Comparison of ENCODE assay signal across 9 mouse cellular contexts in genomic region chr19:40660510-40660909, GRCm38 (mm10). TPM values are rescaled to one million over a fixed set of nuclear protein-coding genes. Genes with fewer than 3 reads are reported as not detected.
DNase-seq lines count a peak whose midpoint lies in the region; ATAC-seq and TF ChIP-seq lines count a peak whose summit lies in the region.
"Had no signal": no experiment of that assay in that cellular context is flagged by ENCODE, and none has a peak within 500 bp of the region (broad histone marks: within the 10 kb centered on the region; RNA-seq: fewer than 3 reads in every experiment).

No protein-coding gene starts in this region.

- no peaks in the 10 kb centered on the region for H3K9me3 ChIP-seq in heart, embryonic 12.5 days (replicated peaks)
- H3K9me3 ChIP-seq in ES-E14 (ENCODE audit: control insufficient read depth, insufficient read depth, low read depth, low read length), result no peaks in the 10 kb centered on the region
- no peaks in the 10 kb centered on the region for H3K9me3 ChIP-seq in hindbrain, embryonic 12.5 days (replicated peaks)
- no peaks in the 10 kb centered on the region for H3K9me3 ChIP-seq in midbrain, embryonic 11.5 days (ENCODE audit: control insufficient read depth, low read length)
- H3K9me3 ChIP-seq: G1E had no signal

- H3K27ac ChIP-seq in heart, embryonic 12.5 days (ENCODE audit: poor library complexity, severe bottlenecking), result peak overlapping the region; percentile 53
- no peak overlapping the region for H3K27ac ChIP-seq in ES-E14 (ENCODE audit: insufficient read depth, low read depth, low read length, poor library complexity, severe bottlenecking)
- H3K27ac ChIP-seq in hindbrain, embryonic 12.5 days, result peak overlapping the region; percentile 80
- peak overlapping the region; percentile 58 for H3K27ac ChIP-seq in midbrain, embryonic 11.5 days (ENCODE audit: low read depth, low read length)

- DNase-seq in heart, postnatal 4 days, result no peak
- DNase-seq in ES-E14 (ENCODE audit: low read depth, low spot score) (no peak), adipocyte (ENCODE audit: low spot score) (no peak)
- DNase-seq in midbrain, embryonic 11.5 days (ENCODE audit: low spot score, missing footprints), result peak; percentile 92
- DNase-seq in spleen, adult 18-20 months, result no peak
- DNase-seq in yolk sac, embryonic 10.5 days (ENCODE audit: low spot score), result no peak

- peaks cover 21% of the 10 kb centered on the region; the same call in 1 of the 2 replicates for H3K4me1 ChIP-seq in heart, embryonic 12.5 days (replicated peaks)
- peaks cover 0 to 4% of the 10 kb centered on the region in 2 experiments; a peak in 2 of 4 replicates for H3K4me1 ChIP-seq in ES-E14 (ENCODE audit: control insufficient read depth in 2 of 2, insufficient read depth in 2 of 2, low read length in 2 of 2, poor library complexity in 1 of 2)
- peaks cover 12% of the 10 kb centered on the region for H3K4me1 ChIP-seq in hindbrain, embryonic 12.5 days
- no peaks in the 10 kb centered on the region for H3K4me1 ChIP-seq in midbrain, embryonic 11.5 days (ENCODE audit: control insufficient read depth, insufficient read depth, low read length)

- H3K36me3 ChIP-seq in heart, embryonic 12.5 days, result no peaks in the 10 kb centered on the region
- no peaks in the 10 kb centered on the region for H3K36me3 ChIP-seq in ES-E14 (ENCODE audit: control insufficient read depth, insufficient read depth, low read length, poor library complexity, severe bottlenecking)
- H3K36me3 ChIP-seq in hindbrain, embryonic 12.5 days, result no peaks in the 10 kb centered on the region
- no peaks in the 10 kb centered on the region for H3K36me3 ChIP-seq in midbrain, embryonic 11.5 days (ENCODE audit: control insufficient read depth, insufficient read depth, low read length)
- H3K36me3 ChIP-seq: G1E had no signal

- peak overlapping the region; percentile 45 for H3K4me3 ChIP-seq in heart, embryonic 12.5 days
- H3K4me3 ChIP-seq in ES-E14 (ENCODE audit: insufficient read depth in 1 of 2, low read depth in 1 of 2, low read length in 2 of 2, poor library complexity in 1 of 2, severe bottlenecking in 1 of 2), result peak overlapping the region; percentile 17 to 47; a peak in 3 of 4 replicates
- peak overlapping the region; percentile 34 for H3K4me3 ChIP-seq in hindbrain, embryonic 12.5 days
- H3K4me3 ChIP-seq in midbrain, embryonic 11.5 days (ENCODE audit: low read depth, low read length), result peak overlapping the region; percentile 26

- in situ Hi-C loops in ES-E14 (cut with MboI; ENCODE audit: low sequenced_read_pairs in 2 of 2, unreplicated experiment in 2 of 2), result no loop called here

- H3K9ac ChIP-seq in heart, embryonic 12.5 days, result peak overlapping the region; percentile 71
- H3K9ac ChIP-seq in ES-E14 (ENCODE audit: insufficient read depth, low read depth, low read length, poor library complexity, severe bottlenecking), result no peak overlapping the region
- H3K9ac ChIP-seq in hindbrain, embryonic 12.5 days, result peak overlapping the region; percentile 58
- peak overlapping the region; percentile 66 for H3K9ac ChIP-seq in midbrain, embryonic 11.5 days (ENCODE audit: low read length)

- no peaks in the 10 kb centered on the region for H3K27me3 ChIP-seq in heart, embryonic 12.5 days (replicated peaks)
- no peaks in the 10 kb centered on the region for H3K27me3 ChIP-seq in hindbrain, embryonic 12.5 days
- H3K27me3 ChIP-seq in midbrain, embryonic 11.5 days (ENCODE audit: control insufficient read depth, insufficient read depth, low read length), result no peaks in the 10 kb centered on the region

- no peak for ATAC-seq in heart, embryonic 12.5 days (ENCODE audit: insufficient number of reproducible peaks, low FRiP score)
- ATAC-seq in hindbrain, embryonic 12.5 days (ENCODE audit: low FRiP score), result peak; percentile 26; the same call in 1 of the 2 replicates
- ATAC-seq in midbrain, embryonic 11.5 days (ENCODE audit: low FRiP score), result peak; percentile 47

- WGBS in heart, embryonic 12.5 days, result 12% methylated on average over 9 of the region's 9 CpGs
- WGBS in hindbrain, embryonic 12.5 days, result 10% methylated on average over 9 of the region's 9 CpGs
- 16% methylated on average over 9 of the region's 9 CpGs for WGBS in midbrain, embryonic 11.5 days

- H3K4me2 ChIP-seq in heart, embryonic 12.5 days, result peak overlapping the region; percentile 79
- peak overlapping the region; percentile 62 for H3K4me2 ChIP-seq in hindbrain, embryonic 12.5 days (replicated peaks)
- H3K4me2 ChIP-seq in midbrain, embryonic 11.5 days, result peak overlapping the region; percentile 51

TF ChIP-seq in ES-E14, 5 proteins besides CTCF, POLR2A, EP300 and RAD21:
- TF ChIP-seq HCFC1 (IDR thresholded peaks at IDR 0.05; ENCODE audit: borderline replicate concordance, insufficient read depth, low read length) (no peak), MAFK (IDR thresholded peaks at IDR 0.05; ENCODE audit: insufficient read depth, low read depth, low read length) (no peak), CHD2 (IDR thresholded peaks at IDR 0.05; ENCODE audit: low read depth, low read length) (no peak), ZNF384 (IDR thresholded peaks at IDR 0.05; ENCODE audit: low read depth, low read length) (no peak), ZC3H11A (IDR thresholded peaks at IDR 0.05; ENCODE audit: borderline replicate concordance, low read depth, low read length) (no peak)
TF ChIP-seq in ES-E14: peak in this region for 0.

RNA-seq across cellular contexts. Expression of gene Entpd1, which starts 48.3 kb away (rescaled TPM):
- 10.6 and 10.9 TPM in 2 replicates for polyA plus RNA-seq in heart, embryonic 12.5 days (2016; fragmentation: Nextera tagmentation; extraction: Ambion mirVana)
- total RNA-seq in heart, postnatal 4 days (2021), result 10 to 100 TPM; 32.3 to 33.3 TPM
- total RNA-seq in ES-E14 (2012; rRNA removed), result 0.05 and 1.2 TPM in 2 replicates
- polyA plus RNA-seq in hindbrain, embryonic 12.5 days (2016; fragmentation: Nextera tagmentation; extraction: Ambion mirVana), result 9.8 and 10.4 TPM in 2 replicates
- 7.2 and 9.2 TPM in 2 replicates for polyA plus RNA-seq in midbrain, embryonic 11.5 days (2014; fragmentation: Nextera tagmentation; extraction: Ambion mirVana)
- polyA plus RNA-seq: G1E had no signal

RNA-seq across cellular contexts. Expression of gene Tctn3, which starts 48.5 kb away (rescaled TPM):
- polyA plus RNA-seq in heart, embryonic 12.5 days (2016; fragmentation: Nextera tagmentation; extraction: Ambion mirVana), result 10.6 and 11.1 TPM in 2 replicates
- total RNA-seq in heart, postnatal 4 days (2021), result 1 to 10 TPM; 7.3 to 7.8 TPM
- 8.8 and 14.9 TPM in 2 replicates for total RNA-seq in ES-E14 (2012; rRNA removed)
- polyA plus RNA-seq in hindbrain, embryonic 12.5 days (2016; fragmentation: Nextera tagmentation; extraction: Ambion mirVana), result 12.5 and 16.0 TPM in 2 replicates
- polyA plus RNA-seq in midbrain, embryonic 11.5 days (2014; fragmentation: Nextera tagmentation; extraction: Ambion mirVana), result 10.9 and 12.1 TPM in 2 replicates
